Mouse (Mus musculus) testis, adult 2 months (tissue): ENCODE data around the gene Nupl2.

Source experiments
- CTCF ChIP-seq: fragments of 200-500 bp; IDR thresholded peaks from 2 replicates; pipeline ENCODE4 v1.5.1; 2012; ENCODE audit warnings: low read depth, mild to moderate bottlenecking, inconsistent platforms, low read length, moderate library complexity; ENCODE audit not compliant: control insufficient read depth, insufficient read depth, insufficient replicate concordance
- POLR2A ChIP-seq: fragments of 200-500 bp; IDR thresholded peaks from 2 replicates; pipeline ENCODE4 v1.6.1; 2012; ENCODE audit warnings: low read depth, mild to moderate bottlenecking, inconsistent platforms, low read length, moderate library complexity; ENCODE audit not compliant: control insufficient read depth

DNA sequence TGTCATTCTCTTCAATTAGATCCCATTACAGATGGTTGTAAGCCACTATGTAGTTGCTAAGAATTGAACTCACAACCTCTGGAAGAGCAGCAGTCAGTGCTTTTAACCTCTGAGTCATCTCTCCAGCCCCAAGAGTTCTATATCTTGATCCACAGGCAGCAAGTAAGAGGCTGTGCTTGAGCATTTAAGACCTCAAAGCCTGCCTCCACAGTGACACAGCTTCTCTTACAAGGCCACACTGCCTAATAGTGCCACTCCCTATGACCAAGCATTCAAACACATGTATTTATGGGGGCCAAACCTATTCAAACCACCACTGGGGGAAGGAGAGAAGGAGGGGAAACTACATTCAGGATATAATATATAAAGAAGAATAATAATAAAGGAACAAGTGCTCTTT is 12.6 kb upstream of the Nupl2 start:
- no peak for TF ChIP-seq CTCF
- no peak for TF ChIP-seq POLR2A
